Mouse (Mus musculus) midbrain, embryonic 14.5 days (tissue): ENCODE data around the gene Zbtb8a. TPM values are rescaled to one million over a fixed set of nuclear protein-coding genes. Genes with fewer than 3 reads are reported as not detected.
"Not testable (repeated sequence)": the region's sequence is repeated elsewhere in the genome, so short reads cannot be mapped to it uniquely, and the experiment has no call there.

Source experiments
- ATAC-seq: fragments of 200-750 bp; cut with Nextera tagmentation; 2 replicates; pipeline ENCODE4 v1.8.0; 2017; ENCODE audit warnings: moderate number of reproducible peaks, moderate library complexity; ENCODE audit not compliant: low FRiP score, low TSS enrichment
- DNase-seq: peaks from one replicate; pipeline ENCODE4 v3.0.0-alpha.2; 2015
- H3K27ac ChIP-seq: fragments of 300-500 bp; sonication (generic); replicated peaks from 2 replicates; pipeline ENCODE4 v1.5.1; 2014; ENCODE audit warnings: mild to moderate bottlenecking, low read depth, low read length, moderate library complexity
- H3K27me3 ChIP-seq: fragments of 300-500 bp; sonication (generic); 2 replicates; pipeline ENCODE4 v1.6.1; 2014; ENCODE audit warnings: low read length, control low read depth, mixed read lengths; ENCODE audit not compliant: control insufficient read depth, insufficient read depth
- H3K36me3 ChIP-seq: fragments of 300-500 bp; sonication (generic); 2 replicates; pipeline ENCODE4 v1.6.1; 2014; ENCODE audit warnings: low read length, control low read depth; ENCODE audit not compliant: control insufficient read depth, insufficient read depth
- H3K4me1 ChIP-seq: fragments of 300-500 bp; sonication (generic); 2 replicates; pipeline ENCODE4 v1.6.1; 2014; ENCODE audit warnings: mild to moderate bottlenecking, antibody characterized with exemption, low read length, control low read depth; ENCODE audit not compliant: control insufficient read depth, insufficient read depth
- H3K4me2 ChIP-seq: fragments of 300-500 bp; sonication (generic); 2 replicates; pipeline ENCODE4 v1.6.1; 2014; ENCODE audit warnings: mild to moderate bottlenecking, low read length, moderate library complexity
- H3K4me3 ChIP-seq: fragments of 300-500 bp; sonication (generic); replicated peaks from 2 replicates; pipeline ENCODE4 v1.5.1; 2014; ENCODE audit warnings: low read depth, low read length
- H3K9ac ChIP-seq: fragments of 300-500 bp; sonication (generic); replicated peaks from 2 replicates; pipeline ENCODE4 v1.6.1; 2014; ENCODE audit warnings: mild to moderate bottlenecking, low read length, moderate library complexity
- H3K9me3 ChIP-seq: fragments of 300-500 bp; sonication (generic); 2 replicates; pipeline ENCODE4 v1.6.1; 2016; ENCODE audit warnings: low read length, control low read depth, mixed read lengths; ENCODE audit not compliant: control insufficient read depth
- WGBS: fragments of 180-500 bp; shearing (Covaris S2); extraction: QIAGEN DNeasy Blood & Tissue Kit; methylation state at CpG from one replicate; pipeline ENCODE4 v1.1.7; 2014; 5-methylcytosine and 5-hydroxymethylcytosine counted together
- polyA plus RNA-seq: library from polyadenylated mRNA; unstranded; fragments of >200 nt; fragmentation: Nextera tagmentation; extraction: Ambion mirVana; gene quantifications from 2 replicates; pipeline ENCODE4 v1.2.1, GENCODE M21; 2014

The Zbtb8a gene
- polyA plus RNA-seq, 1 experiment from 2014 or later: 12.4 TPM

DNA sequence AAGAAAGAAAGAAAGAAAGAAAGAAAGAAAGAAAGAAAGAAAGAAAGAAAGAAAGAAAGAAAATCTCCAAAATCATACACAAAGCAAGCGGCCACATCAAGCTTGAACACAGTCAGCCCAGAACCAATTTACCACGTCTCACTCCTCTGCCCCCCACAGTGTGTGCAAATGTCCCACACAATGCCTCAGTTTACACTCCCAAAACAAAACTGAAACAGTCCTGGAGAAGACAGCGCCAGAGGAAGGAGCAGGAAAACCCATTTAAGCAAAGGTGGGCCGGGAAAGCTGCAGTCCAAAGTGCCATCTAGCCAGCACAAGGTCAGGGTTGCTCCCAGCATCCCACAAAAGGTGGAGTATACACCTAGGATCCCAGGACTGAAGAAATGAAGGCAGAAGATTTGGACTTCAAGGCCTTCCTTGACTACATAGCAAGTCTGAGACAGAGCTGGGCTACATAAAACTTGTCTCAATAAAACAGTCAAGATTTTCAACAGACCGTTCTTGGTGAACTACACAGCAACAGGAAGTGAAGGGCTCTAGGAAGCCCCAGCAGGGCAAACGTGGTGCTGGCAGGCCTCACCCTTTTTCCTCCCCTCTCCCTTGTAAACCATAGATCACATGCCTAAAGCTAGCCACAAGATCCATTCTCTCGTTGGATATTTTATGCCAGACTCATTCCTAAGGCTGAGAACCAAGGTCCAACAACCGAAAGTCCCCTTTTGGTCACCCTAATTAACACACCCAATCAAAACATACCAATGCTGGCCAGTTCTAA, 4.5 kb downstream of the Zbtb8a start:
- H3K4me2 ChIP-seq: no peak overlapping the region
- DNase-seq (no peak), ATAC-seq (no peak)
- 0 out of 2 replicates have a peak, but pooled peaks cover 12% of the 10 kb centered on the region for H3K4me1 ChIP-seq
- no peak overlapping the region for H3K9ac ChIP-seq
- H3K4me3 ChIP-seq: no peak overlapping the region
- H3K27me3 ChIP-seq: no peaks in the 10 kb centered on the region
- H3K36me3 ChIP-seq: peaks cover 4% of the 10 kb centered on the region; the same call in 1 of the 2 replicates
- WGBS: 50% methylated on average over 8 of the region's 8 CpGs
- no peaks in the 10 kb centered on the region for H3K9me3 ChIP-seq
- no peak overlapping the region for H3K27ac ChIP-seq

DNA sequence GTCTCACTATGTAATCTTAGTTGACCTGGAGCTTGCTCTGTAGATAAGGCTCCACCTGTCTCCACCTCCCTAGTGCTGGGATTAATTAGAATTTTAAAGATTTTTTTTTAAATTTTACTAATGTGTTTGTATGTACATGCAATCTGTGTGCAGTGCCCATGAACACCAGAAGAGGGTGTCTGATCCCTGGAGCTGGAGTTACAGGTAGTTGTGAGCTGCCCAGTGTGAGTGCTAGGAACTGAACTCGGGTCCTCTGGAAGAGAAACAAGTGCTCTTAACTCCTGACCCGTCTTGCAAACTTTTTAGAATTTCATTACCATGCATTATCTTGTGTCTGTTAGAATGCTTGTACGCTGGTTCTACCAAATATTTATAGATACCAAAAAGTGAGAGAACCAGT, 6.5 kb downstream of the Zbtb8a start:
- H3K36me3 ChIP-seq: peaks cover 9% of the 10 kb centered on the region; the same call in 1 of the 2 replicates
- H3K9me3 ChIP-seq: no peaks in the 10 kb centered on the region
- no peaks in the 10 kb centered on the region for H3K27me3 ChIP-seq
- no peak overlapping the region for H3K4me2 ChIP-seq
- H3K9ac ChIP-seq: no peak overlapping the region
- DNase-seq (no peak), ATAC-seq (no peak)
- WGBS: 92% methylated on average over 3 of the region's 3 CpGs
- no peak overlapping the region for H3K4me3 ChIP-seq
- H3K4me1 ChIP-seq: 0 out of 2 replicates have a peak, but pooled peaks cover 12% of the 10 kb centered on the region
- no peak overlapping the region for H3K27ac ChIP-seq

DNA sequence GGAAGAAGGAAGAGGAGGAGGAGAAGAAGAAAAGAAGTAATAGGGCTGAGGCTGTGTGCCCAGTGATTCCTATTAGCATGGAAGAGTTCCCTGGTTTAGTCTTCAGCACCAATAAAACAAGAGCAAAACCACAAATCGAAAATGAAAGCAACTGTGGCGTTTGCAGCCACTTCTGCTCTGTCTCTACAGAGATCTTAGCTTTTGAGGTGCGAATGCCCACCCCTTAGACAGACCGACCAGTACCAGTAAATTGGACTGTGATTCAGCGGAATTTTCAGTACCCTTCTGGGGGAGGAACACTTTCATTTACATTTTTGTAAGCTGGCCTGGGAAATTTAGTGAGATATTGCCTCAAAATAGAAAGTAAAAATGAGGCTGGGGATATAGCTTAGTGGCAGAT, 12.7 kb downstream of the Zbtb8a start:
- H3K4me2 ChIP-seq: no peak overlapping the region
- no peak overlapping the region for H3K27ac ChIP-seq
- no peak overlapping the region for H3K9ac ChIP-seq
- no peaks in the 10 kb centered on the region for H3K9me3 ChIP-seq
- H3K4me1 ChIP-seq: no peaks in the 10 kb centered on the region
- WGBS: 94% methylated on average over 5 of the region's 5 CpGs
- DNase-seq: no peak
- peaks cover 15% of the 10 kb centered on the region for H3K36me3 ChIP-seq
- no peak overlapping the region for H3K4me3 ChIP-seq
- H3K27me3 ChIP-seq: no peaks in the 10 kb centered on the region
- ATAC-seq: no peak

DNA sequence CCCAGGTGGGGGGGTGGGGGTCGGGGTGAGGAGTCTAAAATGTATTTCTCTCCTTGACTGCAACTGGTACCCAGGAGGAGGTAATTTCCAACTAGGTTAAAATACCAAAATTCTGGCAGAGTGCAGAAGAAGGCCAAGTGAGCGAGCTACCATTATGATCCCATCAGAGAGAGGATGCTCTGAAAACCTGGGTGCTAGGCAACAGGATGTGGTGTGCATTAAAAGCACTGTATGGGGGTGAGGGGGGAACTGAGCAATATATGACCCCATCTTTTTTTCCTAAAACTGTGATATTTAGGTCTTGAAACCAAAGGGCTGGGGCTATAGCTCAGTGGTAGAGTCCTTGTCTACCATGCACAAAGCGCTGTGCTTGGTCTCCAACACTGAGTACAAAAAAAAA, 13.5 kb downstream of the Zbtb8a start:
- Histone ChIP-seq H3K27me3 (no peaks in the 10 kb centered on the region), H3K4me1 (no peaks in the 10 kb centered on the region), H3K4me2 (no peak overlapping the region), H3K9me3 (no peaks in the 10 kb centered on the region), H3K4me3 (no peak overlapping the region), H3K36me3 (peaks cover 23% of the 10 kb centered on the region), H3K9ac (no peak overlapping the region), H3K27ac (no peak overlapping the region)
- DNase-seq (no peak), ATAC-seq (no peak)
- WGBS: 88% methylated on average over 3 of the region's 3 CpGs

DNA sequence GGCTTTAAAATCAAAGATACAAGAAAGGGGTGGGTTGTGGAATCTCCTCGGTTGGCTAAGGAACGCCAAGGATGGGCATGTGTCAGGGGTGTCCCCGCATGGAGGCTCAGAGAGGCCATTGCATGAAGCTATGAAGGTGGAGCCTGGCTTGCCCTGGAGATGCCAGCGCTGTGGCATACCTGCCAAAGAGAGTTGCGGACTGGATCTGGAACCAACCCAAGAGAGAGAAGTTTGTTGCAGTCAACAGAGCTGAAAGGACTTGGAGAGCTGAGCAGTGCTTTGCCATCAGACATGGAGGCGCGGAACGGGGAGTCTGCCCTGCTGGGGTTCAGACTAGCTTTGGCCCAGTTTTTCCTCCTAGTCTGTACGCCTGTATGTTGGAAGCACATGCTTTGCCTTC, 14.5 kb downstream of the Zbtb8a start:
- WGBS: 93% methylated on average over 9 of the region's 9 CpGs
- H3K4me1 ChIP-seq: no peaks in the 10 kb centered on the region
- H3K4me3 ChIP-seq: no peak overlapping the region
- H3K9ac ChIP-seq: no peak overlapping the region
- H3K36me3 ChIP-seq: peaks cover 25% of the 10 kb centered on the region
- no peak overlapping the region for H3K4me2 ChIP-seq
- H3K27me3 ChIP-seq: no peaks in the 10 kb centered on the region
- no peak for ATAC-seq
- no peaks in the 10 kb centered on the region for H3K9me3 ChIP-seq
- no peak for DNase-seq
- H3K27ac ChIP-seq: no peak overlapping the region

DNA sequence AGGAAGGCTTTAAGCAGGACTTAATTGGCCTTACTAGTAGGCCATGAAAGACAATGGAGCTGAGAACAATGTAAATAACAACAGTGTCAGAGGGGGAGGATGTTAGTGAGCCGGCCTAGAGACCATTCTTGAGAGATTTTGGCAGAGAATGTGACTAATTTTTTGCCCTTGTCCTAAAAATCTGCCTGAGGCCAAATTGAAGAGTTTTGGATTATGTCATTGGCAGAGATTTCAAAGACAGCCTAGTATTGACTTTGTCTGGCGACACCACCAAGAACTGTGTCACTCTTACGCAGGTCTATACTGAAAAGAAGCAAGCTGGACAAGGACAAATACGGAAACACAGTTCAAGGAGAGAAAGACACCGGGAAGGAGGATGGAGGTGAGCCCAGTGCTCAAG, 15.1 kb downstream of the Zbtb8a start:
- H3K9me3 ChIP-seq: no peaks in the 10 kb centered on the region
- no peak overlapping the region for H3K4me2 ChIP-seq
- DNase-seq (no peak), ATAC-seq (no peak)
- no peaks in the 10 kb centered on the region for H3K27me3 ChIP-seq
- 71% methylated on average over 5 of the region's 5 CpGs for WGBS
- no peaks in the 10 kb centered on the region for H3K4me1 ChIP-seq
- no peak overlapping the region for H3K27ac ChIP-seq
- H3K9ac ChIP-seq: no peak overlapping the region
- no peak overlapping the region for H3K4me3 ChIP-seq
- peaks cover 31% of the 10 kb centered on the region for H3K36me3 ChIP-seq

DNA sequence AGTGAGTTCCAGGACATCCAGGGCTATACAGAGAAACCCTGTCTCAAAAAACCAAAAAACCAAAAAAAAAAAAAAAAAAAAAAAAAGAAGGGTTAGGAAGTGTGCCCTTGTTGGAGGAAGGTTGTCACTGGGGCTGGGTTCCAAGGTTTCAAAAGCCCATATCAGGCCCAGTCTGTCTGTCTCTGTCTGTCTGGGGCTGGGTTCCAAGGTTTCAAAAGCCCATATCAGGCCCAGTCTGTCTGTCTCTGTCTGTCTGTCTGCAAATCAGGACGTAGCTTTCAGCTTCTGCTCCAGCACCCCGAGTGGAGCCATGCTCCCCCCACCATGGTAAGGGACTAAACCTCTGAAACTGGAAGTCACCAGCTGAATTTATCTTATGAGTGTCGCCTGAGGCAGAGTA, 15.7 kb downstream of the Zbtb8a start:
- not testable (repeated sequence) for H3K4me3 ChIP-seq, H3K9ac ChIP-seq, H3K9me3 ChIP-seq, H3K27me3 ChIP-seq, H3K4me2 ChIP-seq, DNase-seq, H3K27ac ChIP-seq, H3K4me1 ChIP-seq, ATAC-seq
- peaks cover 37% of the 10 kb centered on the region for H3K36me3 ChIP-seq
- 81% methylated on average over 3 of the region's 3 CpGs for WGBS

DNA sequence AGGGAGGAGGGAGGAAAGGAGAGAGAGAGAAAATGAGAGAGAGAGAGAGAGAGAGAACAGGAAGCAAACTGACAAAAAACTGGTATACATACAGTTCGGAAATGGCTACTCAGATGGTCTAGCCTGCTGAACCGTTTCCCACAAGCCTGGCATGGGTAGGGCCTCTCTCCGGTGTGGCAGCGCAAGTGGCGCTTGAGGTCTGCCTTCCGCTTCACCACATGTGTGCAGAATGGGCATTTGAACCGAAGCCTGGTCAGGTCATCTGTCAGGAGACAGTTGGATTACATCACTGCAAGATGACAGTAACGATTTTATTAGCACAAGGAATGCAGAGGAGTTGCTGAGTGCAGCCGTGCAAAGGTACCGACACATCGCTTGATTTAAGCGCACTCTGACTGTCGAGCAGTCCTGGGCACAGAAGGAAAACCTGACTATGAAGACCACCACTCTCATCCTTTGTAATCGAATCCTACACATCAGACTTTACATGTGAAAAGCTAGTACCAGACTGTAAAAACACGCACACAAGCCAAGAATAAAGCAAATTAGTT, 20.2 kb downstream of the Zbtb8a start:
- no peak for ATAC-seq
- DNase-seq: no peak
- no peak overlapping the region for H3K4me3 ChIP-seq
- H3K9ac ChIP-seq: no peak overlapping the region
- H3K4me1 ChIP-seq: no peaks in the 10 kb centered on the region
- H3K27me3 ChIP-seq: no peaks in the 10 kb centered on the region
- H3K27ac ChIP-seq: no peak overlapping the region
- 84% methylated on average over 15 of the region's 15 CpGs for WGBS
- no peaks in the 10 kb centered on the region for H3K9me3 ChIP-seq
- H3K36me3 ChIP-seq: peaks cover 62% of the 10 kb centered on the region
- no peak overlapping the region for H3K4me2 ChIP-seq

DNA sequence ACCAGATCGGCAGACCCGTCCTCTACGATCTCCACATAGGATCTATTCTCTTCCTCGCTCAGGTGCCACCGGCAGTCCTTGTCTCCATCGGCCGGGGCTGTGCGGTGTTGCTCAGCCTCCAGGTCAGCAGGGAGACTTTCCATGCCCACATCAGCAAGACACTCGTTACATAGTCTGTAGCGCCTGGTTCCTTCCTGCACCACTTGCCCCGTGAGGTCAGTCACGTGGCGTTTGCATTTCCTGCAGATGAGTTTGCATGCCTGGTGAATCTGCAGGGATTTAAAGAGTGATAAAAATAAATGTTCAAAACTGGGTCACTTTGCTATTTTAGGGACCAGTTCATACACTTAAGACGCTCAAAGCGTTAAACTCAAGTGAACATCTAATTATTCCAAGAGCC, 23.7 kb downstream of the Zbtb8a start:
- DNase-seq: no peak
- no peaks in the 10 kb centered on the region for H3K9me3 ChIP-seq
- H3K27ac ChIP-seq: no peak overlapping the region
- WGBS: 90% methylated on average over 15 of the region's 15 CpGs
- H3K27me3 ChIP-seq: no peaks in the 10 kb centered on the region
- ATAC-seq: no peak
- no peak overlapping the region for H3K4me2 ChIP-seq
- H3K9ac ChIP-seq: no peak overlapping the region
- H3K4me3 ChIP-seq: no peak overlapping the region
- H3K4me1 ChIP-seq: no peaks in the 10 kb centered on the region
- H3K36me3 ChIP-seq: peaks cover 51% of the 10 kb centered on the region
